Mouse (Mus musculus) ES-E14 (cell line): ENCODE measurements around the gene Cnst. TPM values are rescaled to one million over a fixed set of nuclear protein-coding genes. Genes with fewer than 3 reads are reported as not detected.

Source experiments
- DNase-seq: peaks from one replicate; pipeline ENCODE4 v3.0.0-alpha.2; 2013; ENCODE audit warnings: low read depth, low spot score
- H3K27ac ChIP-seq: 2 replicates; pipeline ENCODE4 v1.5.1; 2012; ENCODE audit warnings: low read depth, mild to moderate bottlenecking, low read length, moderate library complexity, mixed read lengths; ENCODE audit not compliant: poor library complexity, insufficient read depth, severe bottlenecking
- H3K36me3 ChIP-seq: 2 replicates; pipeline ENCODE4 v1.6.1; 2012; ENCODE audit warnings: mild to moderate bottlenecking, low read length, moderate library complexity, mixed read lengths; ENCODE audit not compliant: control insufficient read depth, poor library complexity, insufficient read depth, severe bottlenecking
- H3K4me1 ChIP-seq, 2 experiments: fragments of 150-350 bp in 1 of 2; sonication (generic) in 1 of 2; 2 replicates each; pipeline ENCODE4 v1.6.1; 2012; ENCODE audit warnings: low read length in 2 of 2, mild to moderate bottlenecking in 1 of 2, mixed read lengths in 1 of 2; ENCODE audit not compliant: control insufficient read depth in 2 of 2, insufficient read depth in 2 of 2, poor library complexity in 1 of 2
- H3K4me3 ChIP-seq, 2 experiments: fragments of 150-350 bp in 1 of 2; sonication (generic) in 1 of 2; 2 replicates each; pipeline ENCODE4 v1.5.1; 2012; ENCODE audit warnings: low read length in 2 of 2, low read depth in 1 of 2, mild to moderate bottlenecking in 1 of 2, mixed read lengths in 1 of 2; ENCODE audit not compliant: insufficient read depth in 1 of 2, poor library complexity in 1 of 2, severe bottlenecking in 1 of 2
- H3K9ac ChIP-seq: 2 replicates; pipeline ENCODE4 v1.6.1; 2012; ENCODE audit warnings: low read depth, mild to moderate bottlenecking, low read length, mixed read lengths; ENCODE audit not compliant: poor library complexity, insufficient read depth, severe bottlenecking
- H3K9me3 ChIP-seq: fragments of 150-350 bp; sonication (generic); 2 replicates; pipeline ENCODE4 v1.6.1; 2012; ENCODE audit warnings: low read depth, mild to moderate bottlenecking, low read length; ENCODE audit not compliant: control insufficient read depth, insufficient read depth
- CHD2 ChIP-seq: IDR thresholded peaks from 2 replicates; pipeline ENCODE4 v1.6.1; 2014; ENCODE audit warnings: mild to moderate bottlenecking, low read depth, low read length, inconsistent platforms
- HCFC1 ChIP-seq: IDR thresholded peaks from 2 replicates; pipeline ENCODE4 v1.6.1; 2012; ENCODE audit warnings: low read length, inconsistent platforms, borderline replicate concordance; ENCODE audit not compliant: insufficient read depth
- MAFK ChIP-seq: IDR thresholded peaks from 2 replicates; pipeline ENCODE4 v1.6.1; 2014; ENCODE audit warnings: mild to moderate bottlenecking, low read depth, low read length, inconsistent platforms; ENCODE audit not compliant: insufficient read depth
- ZC3H11A ChIP-seq: IDR thresholded peaks from 2 replicates; pipeline ENCODE4 v1.6.1; 2012; ENCODE audit warnings: low read depth, mild to moderate bottlenecking, inconsistent platforms, low read length, borderline replicate concordance
- ZNF384 ChIP-seq: IDR thresholded peaks from 2 replicates; pipeline ENCODE4 v1.6.1; 2012; ENCODE audit warnings: low read depth, low read length, inconsistent platforms
- in situ Hi-C, 2 experiments: fragments of 600-800 bp; cut with MboI; formaldehyde crosslinking; loops; one replicate each; pipeline ENCODE4 v1.15.1; 2025; ENCODE audit warnings: low sequenced_read_pairs in 2 of 2, inconsistent platforms in 1 of 2; ENCODE audit not compliant: unreplicated experiment in 2 of 2
- total RNA-seq: library from RNA; depleted of rRNA; stranded (reverse); fragments of 300-350 nt; gene quantifications from 2 replicates; pipeline ENCODE4 v1.2.3, GENCODE M21; 2012

Cnst gene
- total RNA-seq, 1 experiment, result 12.8 TPM

GRCm38 (mm10) chr1:179623657-179624056, 77.5 kb downstream of the Cnst start:
- Histone ChIP-seq H3K27ac (no peak overlapping the region), H3K9ac (no peak overlapping the region), H3K4me1 (peaks cover 0 to 2% of the 10 kb centered on the region in 2 experiments; a peak in 1 of 4 replicates), H3K9me3 (no peaks in the 10 kb centered on the region), H3K4me3 (no peak overlapping the region), H3K36me3 (no peaks in the 10 kb centered on the region; the same call in 1 of the 2 replicates)
- in situ Hi-C loops, result no loop called here
- TF ChIP-seq MAFK, result no peak
- TF ChIP-seq ZC3H11A, result no peak
- TF ChIP-seq HCFC1, result no peak
- no peak for TF ChIP-seq ZNF384
- TF ChIP-seq CHD2, result no peak
- no peak for DNase-seq

GRCm38 (mm10) chr1:179624354-179624753, 78.2 kb downstream of the Cnst start:
- Histone ChIP-seq H3K36me3 (no peaks in the 10 kb centered on the region; the same call in 1 of the 2 replicates), H3K4me1 (peaks cover 0 to 3% of the 10 kb centered on the region in 2 experiments; a peak in 1 of 4 replicates), H3K9me3 (no peaks in the 10 kb centered on the region), H3K27ac (no peak overlapping the region), H3K9ac (no peak overlapping the region), H3K4me3 (no peak overlapping the region)
- DNase-seq, result no peak
- in situ Hi-C loops, result no loop called here
- TF ChIP-seq ZC3H11A (no peak), HCFC1 (no peak), MAFK (no peak), ZNF384 (no peak), CHD2 (no peak)

- no peaks in the 10 kb centered on the region for H3K9me3 ChIP-seq
- DNase-seq, result no peak
- no peak overlapping the region for H3K9ac ChIP-seq
- peaks cover 0 to 3% of the 10 kb centered on the region in 2 experiments; a peak in 1 of 4 replicates for H3K4me1 ChIP-seq
- no peaks in the 10 kb centered on the region; the same call in 1 of the 2 replicates for H3K36me3 ChIP-seq
- H3K4me3 ChIP-seq, result no peak overlapping the region
- in situ Hi-C loops, result no loop called here
- no peak overlapping the region for H3K27ac ChIP-seq
- no peak for TF ChIP-seq ZC3H11A
- TF ChIP-seq ZNF384, result no peak
- no peak for TF ChIP-seq CHD2
- no peak for TF ChIP-seq MAFK
- TF ChIP-seq HCFC1, result no peak
These were observed 81.7 kb downstream of the Cnst start for GRCm38 (mm10) chr1:179627855-179628254.

- TF ChIP-seq CHD2 (no peak), ZC3H11A (no peak), ZNF384 (no peak), HCFC1 (no peak), MAFK (no peak)
- in situ Hi-C loops, result no loop called here
These were observed 82.4 kb downstream of the Cnst start for GRCm38 (mm10) chr1:179628438-179629106.

More at GRCm38 (mm10) chr1:179628438-179629106, 82.4 kb downstream of the Cnst start:
- no peak for DNase-seq
- H3K36me3 ChIP-seq, result no peaks in the 10 kb centered on the region; the same call in 1 of the 2 replicates
- H3K27ac ChIP-seq, result peak overlapping the region; percentile 45; the same call in 1 of the 2 replicates
- H3K4me3 ChIP-seq, result no peak overlapping the region
- no peaks in the 10 kb centered on the region for H3K9me3 ChIP-seq
- H3K4me1 ChIP-seq, result peaks cover 0 to 3% of the 10 kb centered on the region in 2 experiments; a peak in 1 of 4 replicates
- H3K9ac ChIP-seq, result no peak overlapping the region
